Mouse (Mus musculus): ENCODE measurements at regions not wholly inside any gene's neighbourhood (a gene's known extent, or its start where the extent isn't known, plus 50 kb on each side); places are given as distances from the start of the nearest gene placed in this dataset.

- Histone ChIP-seq H3K4me1 (replicated peaks; ENCODE audit: insufficient read depth, low read length) (no peaks in the 10 kb centered on the region), H3K9ac (ENCODE audit: low read depth, low read length) (no peak overlapping the region), H3K27me3 (ENCODE audit: insufficient read depth, low read length) (no peaks in the 10 kb centered on the region), H3K9me3 (replicated peaks; ENCODE audit: low read length) (no peaks in the 10 kb centered on the region), H3K4me2 (ENCODE audit: low read length) (no peak overlapping the region), H3K36me3 (ENCODE audit: insufficient read depth, low read length) (no peaks in the 10 kb centered on the region), H3K4me3 (replicated peaks; ENCODE audit: low read depth, low read length) (no peak overlapping the region), H3K27ac (no peak overlapping the region)
- peak; percentile 37; the same call in 1 of the 2 replicates for TF ChIP-seq CTCF (IDR thresholded peaks at IDR 0.05; ENCODE audit: low read depth)
- 72% methylated on average over 2 of the region's 2 CpGs for WGBS
- no peak for DNase-seq (ENCODE audit: low spot score)
- ATAC-seq (replicated peaks; ENCODE audit: low FRiP score, low read depth) = no peak
These were observed 142.8 kb upstream of the Cdh20 start for GRCm38 (mm10) chr1:104625528-104625927.

- no peaks in the 10 kb centered on the region for H3K4me1 ChIP-seq (replicated peaks; ENCODE audit: insufficient read depth, low read length)
- no peak overlapping the region for H3K9ac ChIP-seq (ENCODE audit: low read depth, low read length)
- no peak for TF ChIP-seq CTCF (IDR thresholded peaks at IDR 0.05; ENCODE audit: low read depth)
- no peak for ATAC-seq (replicated peaks; ENCODE audit: low FRiP score, low read depth)
- no peaks in the 10 kb centered on the region for H3K36me3 ChIP-seq (ENCODE audit: insufficient read depth, low read length)
- H3K9me3 ChIP-seq (replicated peaks; ENCODE audit: low read length) = no peaks in the 10 kb centered on the region
- H3K27ac ChIP-seq = no peak overlapping the region
- no peak overlapping the region for H3K4me3 ChIP-seq (replicated peaks; ENCODE audit: low read depth, low read length)
- WGBS = 66% methylated on average over 1 of the region's 1 CpGs
- H3K4me2 ChIP-seq (ENCODE audit: low read length) = no peak overlapping the region
- no peaks in the 10 kb centered on the region for H3K27me3 ChIP-seq (ENCODE audit: insufficient read depth, low read length)
- no peak for DNase-seq (ENCODE audit: low spot score)
These were observed 115.9 kb upstream of the Cdh20 start for GRCm38 (mm10) chr1:104652405-104652804.

Data from kidney, postnatal 0 days (tissue).